Mouse (Mus musculus): Measurements from ENCODE around the gene Gm156. TPM values are rescaled to one million over a fixed set of nuclear protein-coding genes. Genes with fewer than 3 reads are reported as not detected.
"Not testable (repeated sequence)": the region's sequence is repeated elsewhere in the genome, so short reads cannot be mapped to it uniquely, and the experiment has no call there.

Gm156 gene
- total RNA-seq (2012; rRNA removed) (not detected in 2 replicates), total RNA-seq (2014; rRNA removed) (not detected in 2 replicates), polyA plus RNA-seq (2012; ENCODE audit: insufficient read length, low read depth) (not detected in 2 replicates)

DNA sequence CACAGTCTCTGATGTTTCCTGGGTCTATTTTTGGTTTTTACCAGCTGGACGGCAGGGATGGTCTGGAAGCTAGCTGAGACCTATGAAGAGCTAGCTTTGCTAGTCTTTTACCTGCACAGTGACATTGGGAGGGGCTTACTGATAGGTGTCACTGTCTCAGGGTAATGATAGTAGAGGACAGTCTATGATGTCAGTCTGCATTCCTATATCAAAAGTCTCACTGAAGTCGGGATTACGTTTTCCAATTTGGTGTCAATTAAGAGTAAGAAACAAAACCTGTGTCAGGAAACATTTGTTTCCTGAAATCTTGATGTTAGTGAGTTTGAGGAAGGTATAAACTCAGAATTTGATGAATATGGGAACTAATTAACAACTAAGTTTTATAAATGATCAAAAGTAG is at the start of gene Gm156:
TSS of gene Gm156 (minus strand) at position 101 of the 400 bp plus-strand sequence.
- H3K4me1 ChIP-seq (ENCODE audit: control insufficient read depth in 1 of 2, insufficient read depth in 2 of 2); H3K9me3 ChIP-seq (replicated peaks; ENCODE audit: low read length); H3K4me2 ChIP-seq (ENCODE audit: insufficient read depth, low read depth, poor library complexity, severe bottlenecking); H3K4me3 ChIP-seq (replicated peaks in 1 of 3; ENCODE audit: low read depth in 2 of 3, low read length in 2 of 3, poor library complexity in 1 of 3); in situ Hi-C loops (cut with MboI; ENCODE audit: low pct_ligation_motif_present, low pct_unique_long_range_greater_than_20kb, low sequenced_read_pairs); H3K79me2 ChIP-seq (replicated peaks; ENCODE audit: control insufficient read depth, extremely low read depth, insufficient read depth, poor library complexity, severe bottlenecking); dilution Hi-C loops (cut with MboI; ENCODE audit: extremely low pct_ligation_motif_present, extremely low pct_unique_long_range_greater_than_20kb, low sequenced_read_pairs); DNase-seq (ENCODE audit: extremely low read depth); H3K27me3 ChIP-seq (replicated peaks); H3K27ac ChIP-seq (ENCODE audit: insufficient read depth, low read depth); H3K9ac ChIP-seq (ENCODE audit: insufficient read depth, low read depth); H3K36me3 ChIP-seq (replicated peaks in 1 of 2; ENCODE audit: control insufficient read depth in 1 of 2, insufficient read depth in 1 of 2, low read length in 1 of 2): not testable (repeated sequence)

DNA sequence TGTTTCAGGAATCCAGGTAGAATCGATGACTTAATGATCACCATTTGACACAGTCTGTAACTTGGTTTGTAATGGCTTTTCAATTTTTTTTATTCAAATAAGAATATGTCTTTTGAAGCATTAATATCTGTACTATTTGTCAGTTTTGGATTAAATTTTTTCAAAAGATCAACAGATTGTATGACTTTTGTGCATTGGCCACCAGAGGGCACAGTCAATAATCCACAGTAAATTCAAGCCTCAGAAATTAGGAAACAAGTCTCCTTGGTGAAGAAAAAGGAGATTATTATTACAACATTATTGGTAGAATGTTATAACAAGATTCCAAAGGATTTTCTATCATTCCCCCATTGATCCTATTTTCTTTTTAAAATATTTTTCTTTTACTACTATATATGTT is 41.5 kb upstream of the Gm156 start:
- DNase-seq (ENCODE audit: extremely low read depth): peak; percentile 2
- in situ Hi-C loops (cut with MboI; ENCODE audit: low pct_ligation_motif_present, low pct_unique_long_range_greater_than_20kb, low sequenced_read_pairs): no loop called here

GRCm38 (mm10) chr6:129824004-129824403 is 39.9 kb upstream of the Gm156 start:
- no peak overlapping the region for H3K4me2 ChIP-seq (ENCODE audit: insufficient read depth, low read depth, poor library complexity, severe bottlenecking)
- H3K36me3 ChIP-seq (replicated peaks in 1 of 2; ENCODE audit: control insufficient read depth in 1 of 2, insufficient read depth in 1 of 2, low read length in 1 of 2): no peaks in the 10 kb centered on the region
- H3K27me3 ChIP-seq (replicated peaks): no peaks in the 10 kb centered on the region
- H3K79me2 ChIP-seq (replicated peaks; ENCODE audit: control insufficient read depth, extremely low read depth, insufficient read depth, poor library complexity, severe bottlenecking): no peaks in the 10 kb centered on the region
- in situ Hi-C loops (cut with MboI; ENCODE audit: low pct_ligation_motif_present, low pct_unique_long_range_greater_than_20kb, low sequenced_read_pairs): no loop called here
- dilution Hi-C loops (cut with MboI; ENCODE audit: extremely low pct_ligation_motif_present, extremely low pct_unique_long_range_greater_than_20kb, low sequenced_read_pairs): no loop called here
- H3K9ac ChIP-seq (ENCODE audit: insufficient read depth, low read depth): no peak overlapping the region
- TF ChIP-seq ETS1 (conservative IDR thresholded peaks at IDR 0.05; ENCODE audit: low read depth, low read length) (no peak), RCOR1 (conservative IDR thresholded peaks at IDR 0.05; ENCODE audit: low read depth, low read length) (no peak), ZNF384 (IDR thresholded peaks at IDR 0.05; ENCODE audit: low read depth, low read length) (no peak), GABPA (IDR thresholded peaks at IDR 0.05; ENCODE audit: insufficient replicate concordance, low read depth, low read length) (no peak), JUND (conservative IDR thresholded peaks at IDR 0.05; ENCODE audit: low read depth, low read length) (no peak), NELFE (IDR thresholded peaks at IDR 0.05; ENCODE audit: low read depth, low read length) (no peak), MXI1 (IDR thresholded peaks at IDR 0.05; ENCODE audit: low read depth, low read length) (no peak), ELF1 (IDR thresholded peaks at IDR 0.05; ENCODE audit: low read depth, low read length) (no peak)
- no peaks in the 10 kb centered on the region for H3K9me3 ChIP-seq (replicated peaks; ENCODE audit: low read length)
- no peaks in the 10 kb centered on the region for H3K4me1 ChIP-seq (ENCODE audit: control insufficient read depth in 1 of 2, insufficient read depth in 2 of 2)
- DNase-seq (ENCODE audit: extremely low read depth): no peak
- H3K27ac ChIP-seq (ENCODE audit: insufficient read depth, low read depth): no peak overlapping the region
- H3K4me3 ChIP-seq (replicated peaks in 1 of 3; ENCODE audit: low read depth in 2 of 3, low read length in 2 of 3, poor library complexity in 1 of 3): no peak overlapping the region

More for the DNA sequence above, 41.5 kb upstream of the Gm156 start:
- Histone ChIP-seq H3K9ac (ENCODE audit: insufficient read depth, low read depth) (no peak overlapping the region), H3K4me1 (ENCODE audit: control insufficient read depth in 1 of 2, insufficient read depth in 2 of 2) (no peaks in the 10 kb centered on the region), H3K4me3 (replicated peaks in 1 of 3; ENCODE audit: low read depth in 2 of 3, low read length in 2 of 3, poor library complexity in 1 of 3) (no peak overlapping the region), H3K9me3 (replicated peaks; ENCODE audit: low read length) (no peaks in the 10 kb centered on the region), H3K36me3 (replicated peaks in 1 of 2; ENCODE audit: control insufficient read depth in 1 of 2, insufficient read depth in 1 of 2, low read length in 1 of 2) (no peaks in the 10 kb centered on the region), H3K27ac (ENCODE audit: insufficient read depth, low read depth) (no peak overlapping the region), H3K79me2 (replicated peaks; ENCODE audit: control insufficient read depth, extremely low read depth, insufficient read depth, poor library complexity, severe bottlenecking) (no peaks in the 10 kb centered on the region), H3K27me3 (replicated peaks) (no peaks in the 10 kb centered on the region), H3K4me2 (ENCODE audit: insufficient read depth, low read depth, poor library complexity, severe bottlenecking) (no peak overlapping the region)
- dilution Hi-C loops (cut with MboI; ENCODE audit: extremely low pct_ligation_motif_present, extremely low pct_unique_long_range_greater_than_20kb, low sequenced_read_pairs): no loop called here
- TF ChIP-seq BHLHE40 (IDR thresholded peaks at IDR 0.05; ENCODE audit: low read depth, low read length) (no peak), USF2 (conservative IDR thresholded peaks at IDR 0.05; ENCODE audit: low read depth, low read length) (no peak), RCOR1 (conservative IDR thresholded peaks at IDR 0.05; ENCODE audit: low read depth, low read length) (no peak), KAT2A (IDR thresholded peaks at IDR 0.05; ENCODE audit: insufficient replicate concordance, low read length) (no peak), ZMIZ1 (IDR thresholded peaks at IDR 0.05; ENCODE audit: low read depth, low read length) (no peak), CTCF (conservative IDR thresholded peaks at IDR 0.05 in 1 of 2, IDR thresholded peaks at IDR 0.05 in 1 of 2; ENCODE audit: low read depth in 2 of 2, low read length in 2 of 2) (peak in 1 of 2 experiments; percentile 40; a peak in 1 of 4 replicates), TCF12 (IDR thresholded peaks at IDR 0.05; ENCODE audit: low read depth, low read length) (no peak), USF1 (IDR thresholded peaks at IDR 0.05; ENCODE audit: low read depth, low read length) (no peak), RAD21 (IDR thresholded peaks at IDR 0.05; ENCODE audit: low read depth, low read length) (peak; percentile 1), SMC3 (IDR thresholded peaks at IDR 0.05; ENCODE audit: low read depth, low read length) (peak; percentile 22; the same call in 1 of the 2 replicates), IRF4 (IDR thresholded peaks at IDR 0.05; ENCODE audit: low read depth, low read length) (no peak), E2F4 (IDR thresholded peaks at IDR 0.05; ENCODE audit: insufficient replicate concordance, low read depth, low read length) (no peak), MAFK (IDR thresholded peaks at IDR 0.05; ENCODE audit: insufficient replicate concordance, low read length) (no peak), NRF1 (IDR thresholded peaks at IDR 0.05; ENCODE audit: low read depth, low read length) (no peak), MEF2A (IDR thresholded peaks at IDR 0.05; ENCODE audit: borderline replicate concordance, low read depth, low read length) (no peak), NELFE (IDR thresholded peaks at IDR 0.05; ENCODE audit: low read depth, low read length) (no peak), CHD2 (IDR thresholded peaks at IDR 0.05; ENCODE audit: low read length) (no peak), MAZ (IDR thresholded peaks at IDR 0.05; ENCODE audit: low read depth, low read length) (no peak), MYC (IDR thresholded peaks at IDR 0.05; ENCODE audit: low read depth, low read length) (no peak), GABPA (IDR thresholded peaks at IDR 0.05; ENCODE audit: insufficient replicate concordance, low read depth, low read length) (no peak), PAX5 (IDR thresholded peaks at IDR 0.05; ENCODE audit: low read length) (no peak), ZC3H11A (IDR thresholded peaks at IDR 0.05; ENCODE audit: low read depth, low read length) (no peak), MAX (IDR thresholded peaks at IDR 0.05; ENCODE audit: low read length) (no peak), POLR2A (IDR thresholded peaks at IDR 0.05; ENCODE audit: low read depth, low read length) (no peak), JUND (conservative IDR thresholded peaks at IDR 0.05; ENCODE audit: low read depth, low read length) (no peak), ZKSCAN1 (IDR thresholded peaks at IDR 0.05; ENCODE audit: borderline replicate concordance, low read depth, low read length) (no peak)

Measured in CH12.LX (cell line).